Mouse (Mus musculus) intestine, embryonic 16.5 days (tissue): ENCODE data around the gene Cpe. TPM values are rescaled to one million over a fixed set of nuclear protein-coding genes. Genes with fewer than 3 reads are reported as not detected.
"Not testable (repeated sequence)": the region's sequence is repeated elsewhere in the genome, so short reads cannot be mapped to it uniquely, and the experiment has no call there.

ENCODE experiments used
- ATAC-seq: fragments of 200-750 bp; cut with Nextera tagmentation; 2 replicates; pipeline ENCODE4 v1.8.0; 2017; ENCODE audit warnings: moderate TSS enrichment, moderate library complexity
- H3K27ac ChIP-seq: fragments of 300-500 bp; sonication (generic); 2 replicates; pipeline ENCODE4 v1.5.1; 2014; ENCODE audit warnings: mild to moderate bottlenecking, low read length
- H3K27me3 ChIP-seq: fragments of 300-500 bp; sonication (generic); replicated peaks from 2 replicates; pipeline ENCODE4 v1.6.1; 2014; ENCODE audit warnings: low read length, control low read depth, mixed read lengths; ENCODE audit not compliant: control insufficient read depth, insufficient read depth
- H3K36me3 ChIP-seq: fragments of 300-500 bp; sonication (generic); 2 replicates; pipeline ENCODE4 v1.6.1; 2014; ENCODE audit warnings: low read length, control low read depth; ENCODE audit not compliant: control insufficient read depth, insufficient read depth
- H3K4me1 ChIP-seq: fragments of 300-500 bp; sonication (generic); 2 replicates; pipeline ENCODE4 v1.6.1; 2014; ENCODE audit warnings: low read length, control low read depth, mixed read lengths; ENCODE audit not compliant: control insufficient read depth, insufficient read depth
- H3K4me2 ChIP-seq: fragments of 300-500 bp; sonication (generic); 2 replicates; pipeline ENCODE4 v1.6.1; 2014; ENCODE audit warnings: low read depth, low read length, control low read depth
- H3K4me3 ChIP-seq: fragments of 300-500 bp; sonication (generic); 2 replicates; pipeline ENCODE4 v1.5.1; 2014; ENCODE audit warnings: mild to moderate bottlenecking, low read length
- H3K9ac ChIP-seq: fragments of 300-500 bp; sonication (generic); 2 replicates; pipeline ENCODE4 v1.6.1; 2014; ENCODE audit warnings: low read depth, low read length
- H3K9me3 ChIP-seq: fragments of 300-500 bp; sonication (generic); 2 replicates; pipeline ENCODE4 v1.6.1; 2016; ENCODE audit warnings: low read length, control low read depth; ENCODE audit not compliant: control insufficient read depth
- WGBS: fragments of 180-500 bp; shearing (Covaris S2); extraction: QIAGEN DNeasy Blood & Tissue Kit; methylation state at CpG from one replicate; pipeline ENCODE4 v1.1.7; 2014; 5-methylcytosine and 5-hydroxymethylcytosine counted together
- polyA plus RNA-seq: library from polyadenylated mRNA; unstranded; fragments of >200 nt; fragmentation: Nextera tagmentation; extraction: Ambion mirVana; gene quantifications from 2 replicates; pipeline ENCODE4 v1.2.1, GENCODE M21; 2015

The Cpe gene
- polyA plus RNA-seq, 1 experiment from 2014 or later = 149 TPM

DNA sequence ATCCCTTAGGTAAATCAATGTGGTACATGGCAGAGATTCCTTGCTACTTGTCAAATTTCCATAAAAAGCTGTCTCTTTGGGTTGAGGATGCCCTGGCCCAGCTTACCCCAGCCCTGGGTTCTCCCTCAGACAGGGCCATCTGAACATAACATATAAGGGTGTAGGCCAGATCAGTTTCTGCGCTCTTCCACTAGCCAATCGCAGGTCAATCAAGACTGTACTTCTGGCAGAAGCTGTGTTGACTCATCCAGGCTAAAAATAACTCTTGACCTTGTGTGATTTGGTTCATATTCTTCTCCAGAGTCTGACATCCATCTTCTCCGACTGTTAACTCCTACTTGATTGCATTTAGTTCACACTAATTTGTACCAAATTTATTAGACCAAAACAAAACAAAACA, 4.7 kb downstream of the Cpe start:
- 64% methylated on average over 3 of the region's 3 CpGs for WGBS
- no peak overlapping the region for H3K27ac ChIP-seq
- H3K9ac ChIP-seq = no peak overlapping the region
- no peaks in the 10 kb centered on the region for H3K9me3 ChIP-seq
- no peak overlapping the region for H3K4me3 ChIP-seq
- H3K36me3 ChIP-seq = no peaks in the 10 kb centered on the region
- ATAC-seq = no peak
- H3K4me1 ChIP-seq = peaks cover 2% of the 10 kb centered on the region; the same call in 1 of the 2 replicates
- no peak overlapping the region for H3K4me2 ChIP-seq
- H3K27me3 ChIP-seq = no peaks in the 10 kb centered on the region

DNA sequence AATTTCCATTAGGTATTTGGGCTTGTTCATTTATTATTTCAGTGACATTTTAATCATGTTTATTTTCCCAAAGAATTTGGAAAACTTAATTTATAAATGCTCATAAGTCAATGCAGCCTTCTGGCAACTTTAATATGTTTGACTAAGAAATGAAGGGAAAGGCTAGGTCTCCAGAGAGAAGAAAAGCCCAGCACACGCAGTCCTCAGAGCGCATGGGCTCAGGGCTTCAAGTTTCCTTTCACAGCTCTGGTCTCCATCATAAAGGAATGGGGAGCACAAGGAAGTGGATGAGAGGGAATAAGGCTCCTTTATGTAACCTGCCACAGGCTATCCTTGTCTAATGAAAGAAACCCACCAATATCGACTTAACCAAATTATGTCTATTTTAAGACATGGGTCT, 10.4 kb downstream of the Cpe start:
- 65% methylated on average over 3 of the region's 3 CpGs for WGBS
- Histone ChIP-seq H3K4me2 (no peak overlapping the region), H3K9ac (no peak overlapping the region), H3K36me3 (no peaks in the 10 kb centered on the region), H3K9me3 (no peaks in the 10 kb centered on the region), H3K4me1 (no peaks in the 10 kb centered on the region), H3K27me3 (no peaks in the 10 kb centered on the region), H3K4me3 (no peak overlapping the region), H3K27ac (no peak overlapping the region)
- no peak for ATAC-seq

GRCm38 (mm10) chr8:64676381-64676780, 16.5 kb downstream of the Cpe start:
- Histone ChIP-seq H3K9ac (no peak overlapping the region), H3K4me3 (no peak overlapping the region), H3K9me3 (no peaks in the 10 kb centered on the region), H3K4me2 (no peak overlapping the region), H3K4me1 (0 out of 2 replicates have a peak, but pooled peaks cover 3% of the 10 kb centered on the region), H3K27ac (no peak overlapping the region), H3K36me3 (no peaks in the 10 kb centered on the region), H3K27me3 (no peaks in the 10 kb centered on the region)
- WGBS = 79% methylated on average over 2 of the region's 2 CpGs
- no peak for ATAC-seq

DNA sequence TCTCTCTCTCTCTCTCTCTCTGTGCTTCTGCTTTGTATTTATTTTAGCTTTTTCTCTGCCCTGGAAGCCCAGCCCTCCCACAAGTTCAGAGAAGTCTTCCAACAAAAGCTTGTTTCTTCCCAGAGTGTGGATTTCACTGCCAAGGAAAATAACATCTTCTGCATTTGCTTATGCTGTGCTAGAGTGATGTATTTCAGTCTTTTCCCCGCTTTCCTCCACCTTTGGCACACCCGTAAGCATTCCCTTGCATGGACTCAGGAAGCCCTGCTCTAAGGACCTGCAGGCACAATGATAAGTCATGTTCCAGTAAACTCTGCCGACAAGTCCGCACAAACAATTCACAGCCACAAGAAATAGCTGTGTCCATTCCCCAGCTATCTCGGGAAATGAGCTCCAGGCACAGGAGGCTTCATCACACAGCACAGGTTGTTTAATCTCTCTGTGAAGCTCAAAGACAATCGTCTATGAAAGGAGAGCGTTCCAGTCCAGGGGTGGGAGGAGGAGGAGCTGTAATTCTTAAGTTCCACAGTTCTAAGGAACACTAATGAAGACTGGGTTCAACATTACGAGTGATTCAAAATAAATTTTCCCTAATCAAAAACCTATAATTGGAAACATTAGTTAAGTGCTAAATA, 17.8 kb downstream of the Cpe start:
- H3K4me2 ChIP-seq = no peak overlapping the region
- no peaks in the 10 kb centered on the region for H3K27me3 ChIP-seq
- H3K27ac ChIP-seq = peak overlapping the region; percentile 59; the same call in 1 of the 2 replicates
- no peaks in the 10 kb centered on the region for H3K9me3 ChIP-seq
- H3K9ac ChIP-seq = no peak overlapping the region
- 0 out of 2 replicates have a peak, but pooled peaks cover 3% of the 10 kb centered on the region for H3K4me1 ChIP-seq
- no peaks in the 10 kb centered on the region for H3K36me3 ChIP-seq
- 44% methylated on average over 8 of the region's 8 CpGs for WGBS
- H3K4me3 ChIP-seq = no peak overlapping the region
- peak; percentile 82 for ATAC-seq

- 68% methylated on average over 2 of the region's 2 CpGs for WGBS
- Histone ChIP-seq H3K4me3 (no peak overlapping the region), H3K27me3 (no peaks in the 10 kb centered on the region)
Measured at GRCm38 (mm10) chr8:64672920-64673319, 19.9 kb downstream of the Cpe start.

DNA sequence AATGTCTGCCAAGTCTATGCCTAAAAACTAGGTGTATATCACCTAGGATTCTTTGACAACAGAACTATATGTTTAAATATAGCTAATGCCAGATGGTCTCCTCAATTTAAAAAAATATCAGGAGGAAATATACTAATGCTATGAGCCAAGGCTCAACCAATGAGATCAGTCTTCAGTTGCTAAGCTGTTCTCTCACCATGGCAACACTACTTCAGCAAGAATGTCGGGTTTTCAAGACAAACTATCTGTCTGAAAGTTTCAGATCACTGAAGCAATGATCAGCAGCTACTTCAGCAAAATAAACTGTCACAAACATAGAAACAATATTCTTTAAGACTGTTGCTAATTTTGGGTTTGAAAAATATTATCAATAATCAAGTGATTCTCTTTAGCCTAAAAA, 20.9 kb downstream of the Cpe start:
- no peak overlapping the region for H3K9ac ChIP-seq
- no peak for ATAC-seq
- no peak overlapping the region for H3K4me2 ChIP-seq
- H3K4me1 ChIP-seq = 0 out of 2 replicates have a peak, but pooled peaks cover 3% of the 10 kb centered on the region
- WGBS = 14% methylated on average over 1 of the region's 1 CpGs
- no peak overlapping the region for H3K4me3 ChIP-seq
- H3K27ac ChIP-seq = no peak overlapping the region
- no peaks in the 10 kb centered on the region for H3K9me3 ChIP-seq
- H3K36me3 ChIP-seq = no peaks in the 10 kb centered on the region
- no peaks in the 10 kb centered on the region for H3K27me3 ChIP-seq

More at GRCm38 (mm10) chr8:64672920-64673319, 19.9 kb downstream of the Cpe start:
- H3K4me2 ChIP-seq = no peak overlapping the region
- no peaks in the 10 kb centered on the region for H3K36me3 ChIP-seq
- H3K9me3 ChIP-seq = no peaks in the 10 kb centered on the region
- H3K4me1 ChIP-seq = 0 out of 2 replicates have a peak, but pooled peaks cover 3% of the 10 kb centered on the region
- H3K9ac ChIP-seq = no peak overlapping the region
- ATAC-seq = no peak
- no peak overlapping the region for H3K27ac ChIP-seq

DNA sequence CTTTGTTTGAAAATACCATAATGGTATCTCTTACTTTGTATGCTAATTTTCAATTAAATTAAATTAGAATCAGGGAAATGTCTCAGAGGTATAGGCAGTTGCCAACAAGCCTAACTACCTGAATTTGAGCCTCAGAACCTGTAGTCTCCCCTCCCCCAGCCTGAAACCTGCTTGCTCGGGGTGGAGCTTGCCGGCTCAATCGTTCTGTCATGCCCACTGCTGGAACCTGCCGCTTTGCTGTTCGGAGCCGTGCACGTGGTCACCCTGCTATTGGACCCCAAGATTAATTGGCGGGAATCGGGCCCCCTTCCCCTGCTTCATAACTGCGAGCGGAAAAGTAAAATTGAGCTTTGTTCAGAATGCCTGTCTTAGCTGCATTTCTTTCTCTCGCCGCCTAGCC, 26.5 kb downstream of the Cpe start:
- not testable (repeated sequence) for H3K27ac ChIP-seq, H3K4me2 ChIP-seq, H3K36me3 ChIP-seq, H3K9ac ChIP-seq, H3K27me3 ChIP-seq, H3K4me1 ChIP-seq, H3K4me3 ChIP-seq, ATAC-seq, H3K9me3 ChIP-seq
- WGBS = 59% methylated on average over 13 of the region's 13 CpGs

DNA sequence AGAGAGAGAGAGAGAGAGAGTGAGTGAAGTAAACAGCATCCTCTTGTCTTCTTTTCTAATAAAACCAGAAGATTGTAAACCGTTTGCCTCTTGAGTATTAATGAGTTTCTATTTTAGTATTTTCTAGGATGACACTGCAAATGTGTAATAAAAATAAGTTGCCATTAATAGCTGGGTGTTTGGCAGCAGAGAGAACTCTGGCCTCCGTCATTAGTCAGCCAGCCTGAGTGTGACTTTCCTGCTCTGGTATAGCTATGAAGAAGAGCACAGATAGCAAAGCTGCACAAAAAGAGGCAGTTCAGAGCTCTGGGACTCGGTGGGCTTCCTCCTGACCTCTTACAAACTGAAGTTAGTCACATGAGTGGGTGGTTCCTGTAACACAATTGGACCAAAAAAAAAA, 27.3 kb downstream of the Cpe start:
- H3K9me3 ChIP-seq = no peaks in the 10 kb centered on the region
- H3K4me2 ChIP-seq = no peak overlapping the region
- H3K36me3 ChIP-seq = no peaks in the 10 kb centered on the region
- 31% methylated on average over 3 of the region's 3 CpGs for WGBS
- no peaks in the 10 kb centered on the region for H3K27me3 ChIP-seq
- H3K27ac ChIP-seq = no peak overlapping the region
- H3K4me1 ChIP-seq = no peaks in the 10 kb centered on the region
- H3K9ac ChIP-seq = no peak overlapping the region
- H3K4me3 ChIP-seq = no peak overlapping the region
- ATAC-seq = no peak

- 62% methylated on average over 3 of the region's 3 CpGs for WGBS
- no peak for ATAC-seq
Measured at GRCm38 (mm10) chr8:64664811-64665210, 28.0 kb downstream of the Cpe start.

GRCm38 (mm10) chr8:64664350-64664749, 28.5 kb downstream of the Cpe start:
- Histone ChIP-seq H3K27me3 (no peaks in the 10 kb centered on the region), H3K9ac (no peak overlapping the region), H3K4me3 (no peak overlapping the region), H3K9me3 (no peaks in the 10 kb centered on the region), H3K27ac (no peak overlapping the region), H3K4me2 (no peak overlapping the region), H3K36me3 (no peaks in the 10 kb centered on the region), H3K4me1 (no peaks in the 10 kb centered on the region)
- ATAC-seq = no peak
- 40% methylated on average over 2 of the region's 2 CpGs for WGBS

More at GRCm38 (mm10) chr8:64664811-64665210, 28.0 kb downstream of the Cpe start:
- Histone ChIP-seq H3K27me3 (no peaks in the 10 kb centered on the region), H3K9ac (no peak overlapping the region), H3K4me1 (no peaks in the 10 kb centered on the region), H3K9me3 (no peaks in the 10 kb centered on the region), H3K4me2 (no peak overlapping the region), H3K27ac (no peak overlapping the region), H3K36me3 (no peaks in the 10 kb centered on the region), H3K4me3 (no peak overlapping the region)
